Mouse (Mus musculus) liver, embryonic 14.5 days (tissue): ENCODE measurements around the gene Padi1. TPM values are rescaled to one million over a fixed set of nuclear protein-coding genes. Genes with fewer than 3 reads are reported as not detected.

Experiments used
- ATAC-seq: fragments of 200-750 bp; cut with Nextera tagmentation; 2 replicates; pipeline ENCODE4 v1.8.0; 2017; ENCODE audit warnings: moderate number of reproducible peaks, mild to moderate bottlenecking, moderate library complexity; ENCODE audit not compliant: insufficient read depth
- DNase-seq, 3 experiments: peaks; one replicate each; pipeline ENCODE4 v3.0.0-alpha.2; 2012 to 2013; ENCODE audit warnings: low read depth in 3 of 3, low spot score in 3 of 3
- H3K27ac ChIP-seq: fragments of 300-500 bp; sonication (generic); 2 replicates; pipeline ENCODE4 v1.5.1; 2014; ENCODE audit warnings: moderate library complexity, mild to moderate bottlenecking, control low read depth, inconsistent platforms
- H3K27me3 ChIP-seq: fragments of 300-500 bp; sonication (generic); 2 replicates; pipeline ENCODE4 v1.6.1; 2014; ENCODE audit warnings: mild to moderate bottlenecking, low read length, moderate library complexity; ENCODE audit not compliant: control insufficient read depth, insufficient read depth
- H3K36me3 ChIP-seq: fragments of 300-500 bp; sonication (generic); replicated peaks from 2 replicates; pipeline ENCODE4 v1.6.1; 2014; ENCODE audit warnings: low read depth; ENCODE audit not compliant: control insufficient read depth, insufficient read depth
- H3K4me1 ChIP-seq, 2 experiments: fragments of 200-500 bp in 1 of 2; fragments of 300-500 bp in 1 of 2; sonication (generic) in 1 of 2; replicated peaks; 2 replicates each; pipeline ENCODE4 v1.6.1; 2012 to 2014; ENCODE audit warnings: antibody characterized with exemption in 1 of 2, inconsistent platforms in 1 of 2, low read length in 1 of 2; ENCODE audit not compliant: control insufficient read depth in 2 of 2, insufficient read depth in 2 of 2
- H3K4me2 ChIP-seq: fragments of 300-500 bp; sonication (generic); 2 replicates; pipeline ENCODE4 v1.6.1; 2014; ENCODE audit warnings: low read depth, mild to moderate bottlenecking, control low read depth, moderate library complexity
- H3K4me3 ChIP-seq, 2 experiments: fragments of 200-500 bp in 1 of 2; fragments of 300-500 bp in 1 of 2; sonication (generic) in 1 of 2; 2 replicates each; pipeline ENCODE4 v1.5.1; 2012 to 2014; ENCODE audit warnings: low read depth in 2 of 2, low read length in 2 of 2, mild to moderate bottlenecking in 2 of 2, control low read depth in 1 of 2, inconsistent platforms in 1 of 2, moderate library complexity in 1 of 2; ENCODE audit not compliant: insufficient read depth in 1 of 2
- H3K9ac ChIP-seq: fragments of 300-500 bp; sonication (generic); replicated peaks from 2 replicates; pipeline ENCODE4 v1.6.1; 2014; ENCODE audit warnings: mild to moderate bottlenecking, control low read depth, moderate library complexity
- H3K9me3 ChIP-seq: fragments of 300-500 bp; sonication (generic); 2 replicates; pipeline ENCODE4 v1.6.1; 2016; ENCODE audit warnings: low read length, mixed read lengths; ENCODE audit not compliant: control insufficient read depth
- CTCF ChIP-seq: IDR thresholded peaks from 2 replicates; pipeline ENCODE4 v1.5.1; 2016; ENCODE audit warnings: antibody characterized with exemption, low read depth, control low read depth
- EP300 ChIP-seq: IDR thresholded peaks from 2 replicates; pipeline ENCODE4 v1.6.1; 2016; ENCODE audit warnings: antibody characterized with exemption, low read depth
- whole genome bisulfite sequencing: fragments of 180-500 bp; shearing (Covaris S2); extraction: QIAGEN DNeasy Blood & Tissue Kit; methylation state at CpG from one replicate; pipeline ENCODE4 v1.1.7; 2014; ENCODE audit not compliant: insufficient replicate concordance; 5-methylcytosine and 5-hydroxymethylcytosine counted together
- polyA plus RNA-seq, 2 experiments: library from polyadenylated mRNA; depleted of rRNA in 1 of 2; stranded (reverse) in 1 of 2; unstranded in 1 of 2; fragments of >200 nt; fragmentation: Nextera tagmentation in 1 of 2; extraction: Ambion mirVana in 1 of 2; gene quantifications; 2 replicates each; pipeline versions ENCODE4 v1.2.1 to v1.2.3; 2012 to 2014

The Padi1 gene
- polyA plus RNA-seq, 2 experiments, result 0.01 TPM; not detected in 1

- no peaks in the 10 kb centered on the region for H3K36me3 ChIP-seq
- ATAC-seq (no peak), DNase-seq (no peak)
- no peak overlapping the region for H3K4me2 ChIP-seq
- TF ChIP-seq EP300 (no peak), CTCF (no peak)
- H3K9me3 ChIP-seq, result no peaks in the 10 kb centered on the region
- no peak overlapping the region for H3K9ac ChIP-seq
- no peaks in the 10 kb centered on the region for H3K27me3 ChIP-seq
- H3K4me1 ChIP-seq, result peaks cover 0 to 2% of the 10 kb centered on the region in 2 experiments; a peak in 2 of 4 replicates
- WGBS, result 70% methylated on average over 5 of the region's 5 CpGs
- H3K27ac ChIP-seq, result no peak overlapping the region
- no peak overlapping the region for H3K4me3 ChIP-seq
Observed at GRCm38 (mm10) chr4:140768973-140769372, 76.6 kb downstream of the Padi1 start.

DNA sequence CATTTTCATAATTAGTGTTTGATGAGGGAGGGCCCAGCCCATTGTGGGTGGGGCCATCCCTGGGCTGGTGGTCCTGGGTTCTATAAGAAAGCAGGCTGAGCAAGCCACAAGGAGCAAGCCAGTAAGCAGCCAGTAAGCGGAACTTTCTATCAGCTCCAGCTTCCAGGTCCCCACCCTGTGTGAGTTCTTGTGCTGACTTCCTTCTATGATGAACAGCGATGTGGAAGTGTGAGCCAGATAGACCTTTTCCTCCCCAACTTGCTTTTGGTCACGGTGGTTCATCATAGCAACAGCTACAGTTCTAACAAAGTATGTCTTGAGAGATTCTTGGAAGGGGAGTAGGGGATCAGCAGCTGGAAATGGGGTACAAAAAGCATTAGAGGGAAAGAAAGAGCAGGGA is 79.6 kb downstream of the Padi1 start:
- 24% methylated on average over 3 of the region's 3 CpGs for whole genome bisulfite sequencing
- no peaks in the 10 kb centered on the region for H3K9me3 ChIP-seq

DNA sequence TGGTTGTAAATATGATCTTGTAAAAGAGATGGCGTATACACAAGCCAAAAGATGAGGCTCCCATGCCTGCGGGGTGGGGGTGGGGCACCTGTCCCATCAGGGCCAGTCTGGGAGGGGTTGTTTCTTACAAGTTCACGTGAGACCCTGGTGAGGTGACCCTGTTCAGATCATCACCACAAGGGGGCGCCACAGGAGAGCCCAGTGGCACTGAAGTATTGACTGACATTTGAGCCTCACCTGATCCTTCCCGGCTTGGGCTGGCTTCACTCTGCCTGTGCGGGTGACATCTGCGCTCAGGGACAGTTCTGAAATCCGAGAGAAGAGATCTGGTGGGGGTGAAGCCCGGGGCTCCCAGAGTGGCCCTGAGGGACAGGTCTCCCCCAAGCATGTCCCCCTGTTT is 82.4 kb downstream of the Padi1 start:
- Histone ChIP-seq H3K36me3 (no peaks in the 10 kb centered on the region), H3K4me1 (no peaks in the 10 kb centered on the region), H3K4me3 (no peak overlapping the region), H3K9me3 (no peaks in the 10 kb centered on the region), H3K4me2 (no peak overlapping the region), H3K27me3 (no peaks in the 10 kb centered on the region), H3K9ac (no peak overlapping the region), H3K27ac (no peak overlapping the region)
- WGBS, result 11% methylated on average over 9 of the region's 9 CpGs
- no peak for ATAC-seq
- peak; percentile 88 for TF ChIP-seq CTCF
- no peak for TF ChIP-seq EP300
- DNase-seq, result peak in 1 of 3 experiments; percentile 31

More for the DNA sequence above, 79.6 kb downstream of the Padi1 start:
- ATAC-seq (no peak), DNase-seq (no peak)
- Histone ChIP-seq H3K9ac (no peak overlapping the region), H3K4me2 (no peak overlapping the region), H3K36me3 (no peaks in the 10 kb centered on the region), H3K27me3 (no peaks in the 10 kb centered on the region), H3K4me3 (no peak overlapping the region), H3K27ac (no peak overlapping the region), H3K4me1 (peaks cover 0 to 2% of the 10 kb centered on the region in 2 experiments; a peak in 2 of 4 replicates)
- TF ChIP-seq CTCF (no peak), EP300 (no peak)

Other genes with a start within 250 kb of the Padi1 start
- 2.4 and 2.8 TPM in 2 replicates for gene Arhgef10l, start 179.8 kb downstream of the Padi1 start, polyA plus RNA-seq (2012; rRNA removed)
- gene Arhgef10l, start 179.8 kb downstream of the Padi1 start, polyA plus RNA-seq (2014; fragmentation: Nextera tagmentation; extraction: Ambion mirVana), result 2.1 and 2.5 TPM in 2 replicates
- gene Rcc2, start 145.2 kb downstream of the Padi1 start, polyA plus RNA-seq (2012; rRNA removed), result 44.0 and 50.3 TPM in 2 replicates
- gene Rcc2, start 145.2 kb downstream of the Padi1 start, polyA plus RNA-seq (2014; fragmentation: Nextera tagmentation; extraction: Ambion mirVana), result 16.5 and 27.6 TPM in 2 replicates
- gene Padi6, start 103.1 kb downstream of the Padi1 start, polyA plus RNA-seq (2012; rRNA removed), result not detected in 2 replicates
- gene Padi6, start 103.1 kb downstream of the Padi1 start, polyA plus RNA-seq (2014; fragmentation: Nextera tagmentation; extraction: Ambion mirVana), result not detected in 2 replicates
- 0.37 and 0.58 TPM in 2 replicates for gene Padi4, start 71.5 kb downstream of the Padi1 start, polyA plus RNA-seq (2012; rRNA removed)
- 0.34 and 0.52 TPM in 2 replicates for gene Padi4, start 71.5 kb downstream of the Padi1 start, polyA plus RNA-seq (2014; fragmentation: Nextera tagmentation; extraction: Ambion mirVana)
- 0.11 and 0.17 TPM in 2 replicates for gene Padi3, start 35.1 kb downstream of the Padi1 start, polyA plus RNA-seq (2012; rRNA removed)
- 0.13 and 0.25 TPM in 2 replicates for gene Padi3, start 35.1 kb downstream of the Padi1 start, polyA plus RNA-seq (2014; fragmentation: Nextera tagmentation; extraction: Ambion mirVana)
- gene Padi2, start 60.6 kb upstream of the Padi1 start, polyA plus RNA-seq (2012; rRNA removed), result 0.87 and 1.0 TPM in 2 replicates
- gene Padi2, start 60.6 kb upstream of the Padi1 start, polyA plus RNA-seq (2014; fragmentation: Nextera tagmentation; extraction: Ambion mirVana), result 1.7 and 1.8 TPM in 2 replicates
- gene Sdhb, start 115.4 kb upstream of the Padi1 start, polyA plus RNA-seq (2012; rRNA removed), result 68.1 and 86.1 TPM in 2 replicates
- 201 and 211 TPM in 2 replicates for gene Sdhb, start 115.4 kb upstream of the Padi1 start, polyA plus RNA-seq (2014; fragmentation: Nextera tagmentation; extraction: Ambion mirVana)
- gene Atp13a2, start 141.1 kb upstream of the Padi1 start, polyA plus RNA-seq (2012; rRNA removed), result 17.9 and 21.6 TPM in 2 replicates
- gene Atp13a2, start 141.1 kb upstream of the Padi1 start, polyA plus RNA-seq (2014; fragmentation: Nextera tagmentation; extraction: Ambion mirVana), result 11.4 and 14.1 TPM in 2 replicates
- gene Mfap2, start 164.6 kb upstream of the Padi1 start, polyA plus RNA-seq (2012; rRNA removed), result 7.1 and 10.5 TPM in 2 replicates
- gene Mfap2, start 164.6 kb upstream of the Padi1 start, polyA plus RNA-seq (2014; fragmentation: Nextera tagmentation; extraction: Ambion mirVana), result 11.0 and 11.6 TPM in 2 replicates
- gene Crocc, start 214.8 kb upstream of the Padi1 start, polyA plus RNA-seq (2012; rRNA removed), result 1.3 and 1.7 TPM in 2 replicates
- gene Crocc, start 214.8 kb upstream of the Padi1 start, polyA plus RNA-seq (2014; fragmentation: Nextera tagmentation; extraction: Ambion mirVana), result 0.35 and 0.53 TPM in 2 replicates
- 58.9 and 60.3 TPM in 2 replicates for gene Necap2, start 232.6 kb upstream of the Padi1 start, polyA plus RNA-seq (2012; rRNA removed)
- 88.7 and 99.5 TPM in 2 replicates for gene Necap2, start 232.6 kb upstream of the Padi1 start, polyA plus RNA-seq (2014; fragmentation: Nextera tagmentation; extraction: Ambion mirVana)
- 0.03 TPM in 1 of 2 replicates, not detected in the other for gene Spata21, start 242.6 kb upstream of the Padi1 start, polyA plus RNA-seq (2012; rRNA removed)
- gene Spata21, start 242.6 kb upstream of the Padi1 start, polyA plus RNA-seq (2014; fragmentation: Nextera tagmentation; extraction: Ambion mirVana), result not detected in 2 replicates